Mouse (Mus musculus): ENCODE results near the gene Gm49711. TPM values are rescaled to one million over a fixed set of nuclear protein-coding genes. Genes with fewer than 3 reads are reported as not detected.

Gm49711 gene
- total and polyA plus RNA-seq, 3 experiments = not detected

GRCm38 (mm10) chr16:92159114-92159513, 101.0 kb downstream of the Gm49711 start:
- no peaks in the 10 kb centered on the region for H3K27me3 ChIP-seq (replicated peaks)
- no peaks in the 10 kb centered on the region for H3K9me3 ChIP-seq (replicated peaks; ENCODE audit: low read length)
- no peak for DNase-seq (ENCODE audit: extremely low read depth)
- in situ Hi-C loops (cut with MboI; ENCODE audit: low pct_ligation_motif_present, low pct_unique_long_range_greater_than_20kb, low sequenced_read_pairs) (no loop called here), dilution Hi-C loops (cut with MboI; ENCODE audit: extremely low pct_ligation_motif_present, extremely low pct_unique_long_range_greater_than_20kb, low sequenced_read_pairs) (no loop called here)
- H3K27ac ChIP-seq (ENCODE audit: insufficient read depth, low read depth) = no peak overlapping the region
- no peak overlapping the region for H3K4me3 ChIP-seq (replicated peaks in 1 of 3; ENCODE audit: low read depth in 2 of 3, low read length in 2 of 3, poor library complexity in 1 of 3)
- TF ChIP-seq CHD2 (IDR thresholded peaks at IDR 0.05; ENCODE audit: low read length) (no peak), E2F4 (IDR thresholded peaks at IDR 0.05; ENCODE audit: insufficient replicate concordance, low read depth, low read length) (no peak), NRF1 (IDR thresholded peaks at IDR 0.05; ENCODE audit: low read depth, low read length) (no peak), MAFK (IDR thresholded peaks at IDR 0.05; ENCODE audit: insufficient replicate concordance, low read length) (no peak), NELFE (IDR thresholded peaks at IDR 0.05; ENCODE audit: low read depth, low read length) (no peak), GABPA (IDR thresholded peaks at IDR 0.05; ENCODE audit: insufficient replicate concordance, low read depth, low read length) (no peak), POLR2A (IDR thresholded peaks at IDR 0.05; ENCODE audit: low read depth, low read length) (no peak), USF2 (conservative IDR thresholded peaks at IDR 0.05; ENCODE audit: low read depth, low read length) (no peak), RCOR1 (conservative IDR thresholded peaks at IDR 0.05; ENCODE audit: low read depth, low read length) (no peak), UBTF (IDR thresholded peaks at IDR 0.05; ENCODE audit: low read depth, low read length) (no peak), MYC (IDR thresholded peaks at IDR 0.05; ENCODE audit: low read depth, low read length) (no peak), HCFC1 (IDR thresholded peaks at IDR 0.05; ENCODE audit: low read depth, low read length) (no peak), TBP (conservative IDR thresholded peaks at IDR 0.05; ENCODE audit: low read depth, low read length) (no peak)
- H3K79me2 ChIP-seq (replicated peaks; ENCODE audit: control insufficient read depth, extremely low read depth, insufficient read depth, poor library complexity, severe bottlenecking) = no peaks in the 10 kb centered on the region
- H3K9ac ChIP-seq (ENCODE audit: insufficient read depth, low read depth) = no peak overlapping the region
- peaks cover 2 to 13% of the 10 kb centered on the region in 2 experiments; a peak in 2 of 4 replicates for H3K4me1 ChIP-seq (ENCODE audit: control insufficient read depth in 1 of 2, insufficient read depth in 2 of 2)
- H3K4me2 ChIP-seq (ENCODE audit: insufficient read depth, low read depth, poor library complexity, severe bottlenecking) = no peak overlapping the region
- H3K36me3 ChIP-seq (replicated peaks in 1 of 2; ENCODE audit: control insufficient read depth in 1 of 2, insufficient read depth in 1 of 2, low read length in 1 of 2) = no peaks in the 10 kb centered on the region

- in situ Hi-C loops (cut with MboI; ENCODE audit: low pct_ligation_motif_present, low pct_unique_long_range_greater_than_20kb, low sequenced_read_pairs) = no loop called here
- H3K27me3 ChIP-seq (replicated peaks) = no peaks in the 10 kb centered on the region
- TF ChIP-seq IRF4 (IDR thresholded peaks at IDR 0.05; ENCODE audit: low read depth, low read length) (no peak), MXI1 (IDR thresholded peaks at IDR 0.05; ENCODE audit: low read depth, low read length) (no peak), CHD1 (IDR thresholded peaks at IDR 0.05; ENCODE audit: low read depth, low read length) (no peak), BHLHE40 (IDR thresholded peaks at IDR 0.05; ENCODE audit: low read depth, low read length) (no peak), TCF12 (IDR thresholded peaks at IDR 0.05; ENCODE audit: low read depth, low read length) (no peak)
Observed at GRCm38 (mm10) chr16:92162289-92162688, 104.2 kb downstream of the Gm49711 start.

More at GRCm38 (mm10) chr16:92162289-92162688, 104.2 kb downstream of the Gm49711 start:
- dilution Hi-C loops (cut with MboI; ENCODE audit: extremely low pct_ligation_motif_present, extremely low pct_unique_long_range_greater_than_20kb, low sequenced_read_pairs) = no loop called here
- Histone ChIP-seq H3K79me2 (replicated peaks; ENCODE audit: control insufficient read depth, extremely low read depth, insufficient read depth, poor library complexity, severe bottlenecking) (no peaks in the 10 kb centered on the region), H3K9ac (ENCODE audit: insufficient read depth, low read depth) (no peak overlapping the region), H3K36me3 (replicated peaks in 1 of 2; ENCODE audit: control insufficient read depth in 1 of 2, insufficient read depth in 1 of 2, low read length in 1 of 2) (no peaks in the 10 kb centered on the region), H3K9me3 (replicated peaks; ENCODE audit: low read length) (no peaks in the 10 kb centered on the region), H3K4me1 (ENCODE audit: control insufficient read depth in 1 of 2, insufficient read depth in 2 of 2) (0 out of 4 replicates have a peak, but pooled peaks cover 0 to 5% of the 10 kb centered on the region in 2 experiments), H3K27ac (ENCODE audit: insufficient read depth, low read depth) (no peak overlapping the region), H3K4me2 (ENCODE audit: insufficient read depth, low read depth, poor library complexity, severe bottlenecking) (no peak overlapping the region), H3K4me3 (replicated peaks in 1 of 3; ENCODE audit: low read depth in 2 of 3, low read length in 2 of 3, poor library complexity in 1 of 3) (no peak overlapping the region)
- DNase-seq (ENCODE audit: extremely low read depth) = no peak
